Mouse (Mus musculus) E14TG2a.4 (cell line): ENCODE measurements at regions not wholly inside any gene's neighbourhood (a gene's known extent, or its start where the extent isn't known, plus 50 kb on each side); places are given as distances from the start of the nearest gene placed in this dataset.
"Not testable (repeated sequence)": the region's sequence is repeated elsewhere in the genome, so short reads cannot be mapped to it uniquely, and the experiment has no call there.

Source experiments
- H3K27me3 ChIP-seq: 2 replicates; pipeline ENCODE4 v1.6.1; 2014; ENCODE audit warnings: low read length, control low read depth; ENCODE audit not compliant: insufficient read depth
- H3K36me3 ChIP-seq: 2 replicates; pipeline ENCODE4 v1.6.1; 2014; ENCODE audit warnings: low read length, control low read depth; ENCODE audit not compliant: insufficient read depth
- H3K4me1 ChIP-seq: replicated peaks from 2 replicates; pipeline ENCODE4 v1.6.1; 2014; ENCODE audit warnings: low read depth, low read length, control low read depth
- H3K4me3 ChIP-seq: replicated peaks from 2 replicates; pipeline ENCODE4 v1.5.1; 2014; ENCODE audit warnings: mild to moderate bottlenecking, low read length
- H3K9me3 ChIP-seq: 2 replicates; pipeline ENCODE4 v1.6.1; 2014; ENCODE audit warnings: low read length, control low read depth
- CTCF ChIP-seq: conservative IDR thresholded peaks from 2 replicates; pipeline ENCODE4 v1.5.1; 2014; ENCODE audit warnings: low read length
- NANOG ChIP-seq: IDR thresholded peaks from 2 replicates; pipeline ENCODE4 v1.6.1; 2014; ENCODE audit warnings: borderline replicate concordance, low read length, mixed read lengths
- POU5F1 ChIP-seq: IDR thresholded peaks from 2 replicates; pipeline ENCODE4 v1.6.1; 2014; ENCODE audit warnings: low read length, borderline replicate concordance

DNA sequence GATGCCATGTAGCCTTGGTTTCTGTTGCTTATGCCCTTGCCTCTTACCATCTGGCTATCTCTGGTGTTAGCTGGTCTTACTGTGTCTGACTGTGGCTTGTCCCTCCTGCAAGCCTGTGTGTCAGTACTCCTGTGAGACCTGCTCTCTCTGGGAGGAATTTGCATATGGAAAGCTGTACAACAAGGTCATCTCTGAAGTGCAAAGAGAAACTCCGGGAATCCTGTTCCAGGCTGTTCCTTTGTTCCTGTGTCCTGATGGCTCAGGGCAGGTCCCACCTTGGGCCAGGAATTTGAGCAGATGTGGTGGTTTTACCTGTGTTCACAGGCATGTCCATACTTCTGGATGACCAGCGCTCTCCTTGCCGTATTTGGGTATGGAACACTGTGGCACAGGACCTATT is 218.6 kb upstream of the Nsun6 start:
- Histone ChIP-seq H3K9me3 (peaks cover 34% of the 10 kb centered on the region), H3K4me3 (no peak overlapping the region), H3K36me3 (no peaks in the 10 kb centered on the region), H3K27me3 (no peaks in the 10 kb centered on the region), H3K4me1 (no peaks in the 10 kb centered on the region)
- TF ChIP-seq POU5F1 (no peak), NANOG (no peak), CTCF (no peak)

DNA sequence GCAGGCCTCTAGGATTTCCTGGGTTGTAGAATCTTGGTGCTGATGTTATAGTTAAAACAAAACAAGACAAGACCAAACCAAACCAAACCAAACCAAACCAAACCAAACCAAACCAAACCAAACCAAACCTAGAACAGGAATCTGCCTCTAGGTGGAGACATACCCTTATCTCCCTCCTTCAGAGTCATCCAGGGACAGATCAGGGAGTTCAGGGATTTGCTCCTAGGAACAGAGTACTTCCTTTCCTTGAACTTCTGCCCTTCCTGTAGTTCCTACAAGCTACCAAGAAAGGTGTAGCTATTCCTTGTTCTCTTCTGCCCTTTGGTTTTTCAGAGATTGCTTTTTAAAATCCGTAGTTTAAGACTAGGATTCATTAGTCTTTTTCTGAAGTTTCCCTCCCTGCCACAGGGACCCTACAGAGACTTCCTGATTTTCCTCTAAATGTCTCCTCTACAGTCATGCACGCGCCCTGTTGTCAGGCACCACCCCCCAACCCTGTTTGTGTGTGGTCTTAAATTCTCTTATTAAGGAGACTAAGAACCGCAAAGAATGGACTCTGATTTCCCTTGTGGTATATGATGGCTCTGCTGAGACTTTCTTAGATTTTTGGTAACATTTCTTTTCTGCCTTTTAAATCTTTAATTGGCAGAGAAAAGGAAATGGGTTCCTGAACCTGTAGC is 205.8 kb upstream of the Nsun6 start:
- Histone ChIP-seq H3K27me3 (no peaks in the 10 kb centered on the region), H3K36me3 (no peaks in the 10 kb centered on the region), H3K4me3 (no peak overlapping the region), H3K4me1 (peaks cover 11% of the 10 kb centered on the region), H3K9me3 (no peaks in the 10 kb centered on the region)
- TF ChIP-seq POU5F1 (no peak), CTCF (peak; percentile 24), NANOG (no peak)

DNA sequence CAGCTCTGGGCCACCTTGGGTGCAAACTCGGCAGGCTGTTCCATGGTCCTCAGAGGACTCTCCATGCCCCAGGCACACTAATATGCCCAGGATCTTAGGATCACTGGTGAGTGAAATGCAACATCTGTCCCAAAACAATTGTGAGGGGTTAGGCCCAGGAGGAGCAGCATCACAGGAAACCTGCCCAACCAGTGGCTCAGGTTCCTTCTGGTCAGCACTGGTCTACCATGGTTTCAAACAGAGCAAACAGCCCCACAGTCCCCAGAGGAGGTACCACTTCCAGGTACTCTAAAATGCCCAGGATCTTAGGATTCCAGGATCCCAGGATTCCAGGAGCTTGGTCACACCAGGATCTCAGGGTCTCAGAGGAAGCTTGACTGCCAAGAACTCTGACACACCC is 187.4 kb upstream of the Nsun6 start:
- H3K36me3 ChIP-seq, H3K4me1 ChIP-seq, H3K4me3 ChIP-seq, H3K27me3 ChIP-seq: not testable (repeated sequence)
- peaks cover 25% of the 10 kb centered on the region for H3K9me3 ChIP-seq

DNA sequence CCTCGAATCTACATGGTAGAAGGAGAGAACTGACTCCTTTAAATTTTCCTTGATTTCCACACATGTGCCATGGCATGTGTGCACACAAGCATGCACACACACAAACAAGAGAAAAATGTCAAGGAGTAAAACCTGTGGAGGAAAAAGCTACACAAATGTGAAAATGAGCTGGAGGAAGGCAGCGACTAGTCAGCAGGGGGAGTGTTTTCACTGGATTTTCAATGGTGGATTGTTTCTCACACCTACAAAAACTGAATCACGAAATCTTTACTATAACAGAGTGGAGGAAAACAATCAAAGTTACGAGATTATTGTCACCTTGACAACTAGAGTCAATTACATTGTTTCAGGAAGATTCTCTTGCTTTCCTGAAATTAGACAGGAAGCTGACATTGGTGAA is 167.0 kb upstream of the Nsun6 start:
- no peak; the same call in 1 of the 2 replicates for TF ChIP-seq CTCF
- TF ChIP-seq NANOG: no peak
- TF ChIP-seq POU5F1: no peak
- H3K9me3 ChIP-seq: no peaks in the 10 kb centered on the region
- H3K4me3 ChIP-seq: no peak overlapping the region
- no peaks in the 10 kb centered on the region for H3K4me1 ChIP-seq
- H3K36me3 ChIP-seq: no peaks in the 10 kb centered on the region
- H3K27me3 ChIP-seq: no peaks in the 10 kb centered on the region

DNA sequence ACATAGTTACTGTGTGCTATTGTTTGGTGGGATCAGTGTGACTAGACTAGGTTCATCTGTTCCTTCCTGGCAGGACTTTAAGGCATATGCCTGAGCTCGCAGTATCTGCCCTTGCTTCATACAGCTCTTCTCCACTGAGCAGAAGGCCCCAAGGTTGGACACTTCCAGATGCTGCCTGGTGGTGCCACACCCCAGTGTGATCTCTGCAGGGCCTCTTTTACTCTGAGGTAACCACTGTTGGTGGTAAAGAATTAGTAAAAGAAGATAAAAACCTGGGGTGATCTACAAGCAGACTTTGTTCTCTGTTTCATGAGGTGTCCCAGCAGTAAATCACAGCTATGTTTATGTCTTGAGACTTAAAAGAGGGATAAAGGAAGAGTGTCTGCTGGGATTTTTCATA is 133.2 kb upstream of the Nsun6 start:
- Histone ChIP-seq H3K36me3 (no peaks in the 10 kb centered on the region), H3K4me3 (no peak overlapping the region), H3K4me1 (no peaks in the 10 kb centered on the region), H3K9me3 (peaks cover 16% of the 10 kb centered on the region), H3K27me3 (no peaks in the 10 kb centered on the region)
- TF ChIP-seq CTCF (no peak), NANOG (no peak), POU5F1 (no peak)

DNA sequence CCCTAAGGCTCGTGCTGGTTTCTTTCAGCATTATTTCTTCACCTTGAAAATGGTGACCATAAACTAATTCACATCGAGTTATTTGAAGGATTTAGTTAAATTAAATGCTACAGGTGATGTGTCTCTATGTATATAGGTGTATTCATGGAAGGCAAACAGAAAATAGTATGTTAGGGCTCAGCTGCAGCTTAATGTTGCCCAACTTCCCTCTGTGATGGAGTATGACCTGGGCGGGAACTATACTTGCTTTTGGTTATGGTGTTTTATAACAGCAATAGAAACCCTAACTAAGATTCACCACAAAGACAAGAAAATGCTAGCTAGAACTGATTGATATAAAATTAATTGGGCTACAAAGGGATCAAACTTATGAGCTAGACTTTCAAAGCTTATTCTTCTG is 126.1 kb upstream of the Nsun6 start:
- no peak for TF ChIP-seq CTCF
- TF ChIP-seq NANOG: no peak
- no peak for TF ChIP-seq POU5F1
- Histone ChIP-seq H3K27me3 (no peaks in the 10 kb centered on the region), H3K36me3 (no peaks in the 10 kb centered on the region), H3K9me3 (no peaks in the 10 kb centered on the region), H3K4me1 (no peaks in the 10 kb centered on the region), H3K4me3 (no peak overlapping the region)

DNA sequence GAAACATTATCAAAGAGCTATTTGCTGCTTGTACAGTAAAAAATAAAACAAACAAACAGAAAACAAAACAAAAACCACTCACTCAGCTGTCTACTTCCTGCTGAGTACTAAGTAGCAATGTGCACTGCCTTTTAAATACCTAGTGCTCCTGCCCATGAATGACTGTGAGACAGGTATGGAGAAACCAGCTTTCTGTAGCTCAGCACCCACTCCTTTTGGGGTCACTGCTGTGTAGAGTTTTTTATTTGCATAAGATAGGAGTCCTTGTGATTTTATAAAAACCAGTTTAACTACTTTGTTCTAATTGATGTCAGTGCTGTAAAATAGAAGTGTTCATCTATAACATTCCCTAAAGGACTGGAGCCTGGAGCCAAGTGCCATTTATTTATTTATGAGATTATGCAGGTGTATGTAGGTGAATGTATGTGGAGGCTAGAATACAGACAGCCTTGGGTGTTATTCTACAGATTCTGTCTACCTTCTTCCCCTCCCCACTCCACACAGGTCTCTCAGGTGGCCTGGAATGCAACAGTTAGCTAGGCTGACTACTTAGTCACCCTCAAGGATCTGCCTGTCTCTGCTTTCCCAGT is 111.7 kb upstream of the Nsun6 start:
- H3K36me3 ChIP-seq: no peaks in the 10 kb centered on the region
- TF ChIP-seq NANOG (no peak), CTCF (no peak), POU5F1 (no peak)
- H3K4me3 ChIP-seq: no peak overlapping the region
- H3K4me1 ChIP-seq: peaks cover 15% of the 10 kb centered on the region
- H3K27me3 ChIP-seq: no peaks in the 10 kb centered on the region
- H3K9me3 ChIP-seq: no peaks in the 10 kb centered on the region

DNA sequence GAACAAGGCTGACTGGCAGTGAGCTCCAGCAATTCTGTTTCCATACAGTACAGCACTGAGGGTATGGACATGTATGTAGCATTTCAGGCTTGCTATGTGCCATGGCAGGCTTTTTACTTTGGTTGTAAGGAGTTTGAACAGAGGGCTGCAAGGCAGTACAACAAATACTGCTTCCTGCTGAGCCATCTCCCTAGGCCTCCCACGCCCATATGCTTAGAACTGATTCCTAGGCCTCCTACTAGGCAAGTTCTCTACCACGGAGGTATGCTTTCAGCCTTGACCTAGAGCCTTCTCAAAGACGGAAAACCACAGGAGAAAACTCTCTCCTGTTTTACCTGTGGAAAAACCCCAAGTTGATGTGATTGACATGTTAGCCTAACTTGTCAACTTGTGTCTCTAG is 111.0 kb upstream of the Nsun6 start:
- Histone ChIP-seq H3K9me3 (no peaks in the 10 kb centered on the region), H3K36me3 (no peaks in the 10 kb centered on the region), H3K4me3 (no peak overlapping the region), H3K27me3 (no peaks in the 10 kb centered on the region), H3K4me1 (peaks cover 14% of the 10 kb centered on the region)
- no peak for TF ChIP-seq POU5F1
- no peak for TF ChIP-seq CTCF
- TF ChIP-seq NANOG: no peak

DNA sequence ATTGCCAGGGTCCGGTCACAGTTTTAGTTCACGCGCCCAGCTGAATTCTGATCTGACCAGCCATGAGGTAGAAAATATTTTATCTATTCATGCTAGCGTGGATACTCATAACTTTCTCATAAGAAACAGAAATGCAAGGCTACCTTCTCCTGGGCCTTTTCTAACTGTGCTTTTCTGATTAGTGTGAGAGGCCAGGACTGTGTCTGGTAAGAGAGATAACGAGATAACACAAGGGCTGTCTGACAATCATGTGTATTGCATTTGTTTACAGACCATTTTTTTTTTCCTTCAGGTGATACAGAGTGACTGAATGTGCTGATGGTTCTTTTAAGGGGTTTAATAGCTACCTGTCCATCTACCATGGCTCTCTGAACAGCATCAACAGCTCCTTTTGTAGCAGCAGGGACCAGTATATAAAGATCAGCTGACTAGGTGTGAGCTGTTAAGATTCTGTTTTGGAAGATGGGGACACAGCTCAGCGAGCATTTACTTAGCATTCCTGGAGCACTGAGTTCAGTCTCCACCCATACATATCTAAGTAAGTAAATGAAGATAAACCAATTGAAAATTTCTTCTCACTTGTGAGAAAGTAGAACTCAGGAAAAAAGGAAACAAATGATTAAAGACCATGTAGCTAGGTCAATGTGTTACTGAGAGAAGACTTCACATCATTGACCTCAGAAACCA is 109.0 kb upstream of the Nsun6 start:
- no peak overlapping the region for H3K4me3 ChIP-seq
- no peaks in the 10 kb centered on the region for H3K27me3 ChIP-seq
- H3K4me1 ChIP-seq: peaks cover 10% of the 10 kb centered on the region
- TF ChIP-seq CTCF: no peak
- TF ChIP-seq POU5F1: no peak
- no peak for TF ChIP-seq NANOG
- H3K9me3 ChIP-seq: no peaks in the 10 kb centered on the region
- H3K36me3 ChIP-seq: no peaks in the 10 kb centered on the region
